Mouse (Mus musculus) layer of hippocampus, postnatal 10 days (tissue): ENCODE data around the gene Slc25a38. TPM values are rescaled to one million over a fixed set of nuclear protein-coding genes. Genes with fewer than 3 reads are reported as not detected.

Source experiments
- DNase-seq, 2 experiments: peaks; one replicate each; pipeline ENCODE4 v3.0.0; 2021; ENCODE audit warnings: low spot score in 2 of 2
- total RNA-seq, 2 experiments: library from RNA; stranded (reverse); gene quantifications; 2 replicates each; pipeline ENCODE4 v1.2.3; 2021

Slc25a38 gene
- total RNA-seq, 2 experiments from 2014 or later, result 23.6 to 26.7 TPM

- DNase-seq, result no peak
Measured at GRCm38 (mm10) chr9:120135454-120135853, 25.3 kb downstream of the Slc25a38 start.

GRCm38 (mm10) chr9:120140652-120141051 is 30.5 kb downstream of the Slc25a38 start:
- peak; percentile 86 to 92 for DNase-seq

- peak in 1 of 2 experiments; percentile 14 for DNase-seq
Measured at GRCm38 (mm10) chr9:120144474-120144873, 34.3 kb downstream of the Slc25a38 start.

- no peak for DNase-seq
Measured at GRCm38 (mm10) chr9:120149222-120149828, 39.2 kb downstream of the Slc25a38 start, which contains the start of gene Mobp. TSS of gene Mobp (plus strand) at chr9:120149707.

- no peak for DNase-seq
Measured at GRCm38 (mm10) chr9:120151152-120151551, 41.0 kb downstream of the Slc25a38 start.

- no peak for DNase-seq
Measured at GRCm38 (mm10) chr9:120151906-120152399, 41.8 kb downstream of the Slc25a38 start.

GRCm38 (mm10) chr9:120158047-120158446 is 47.9 kb downstream of the Slc25a38 start:
- DNase-seq, result no peak

- no peak for DNase-seq
Measured at GRCm38 (mm10) chr9:120163862-120164261, 53.7 kb downstream of the Slc25a38 start.

- DNase-seq, result no peak
Measured at GRCm38 (mm10) chr9:120167826-120168225, 57.7 kb downstream of the Slc25a38 start.

- DNase-seq, result peak; percentile 79 to 84
Measured at GRCm38 (mm10) chr9:120171295-120171694, 61.1 kb downstream of the Slc25a38 start.

Other genes with a start within 250 kb of the Slc25a38 start
- gene Wdr48, start 215.5 kb upstream of the Slc25a38 start, total RNA-seq, result 10 to 100 TPM; 61.7 to 66.8 TPM
- 10 to 100 TPM; 28.9 to 31.2 TPM for gene Gorasp1, start 172.8 kb upstream of the Slc25a38 start, total RNA-seq
- gene Ttc21a, start 172.8 kb upstream of the Slc25a38 start, total RNA-seq, result 1 to 10 TPM; 1.3 to 2.9 TPM
- gene Csrnp1, start 125.7 kb upstream of the Slc25a38 start, total RNA-seq, result 10 to 100 TPM in 1 of 2 experiments, 1 to 10 TPM in 1; 9.9 to 10.4 TPM
- gene Xirp1, start 86.8 kb upstream of the Slc25a38 start, total RNA-seq, result under 1 TPM; 0.07 to 0.09 TPM
- 10 to 100 TPM; 28.3 to 31.6 TPM for gene Cx3cr1, start 40.5 kb upstream of the Slc25a38 start, total RNA-seq
- gene Ccr8, start 18.3 kb upstream of the Slc25a38 start, total RNA-seq, result not detected
- 100 to 1,000 TPM; 728 to 842 TPM for gene Rpsa, start 17.3 kb downstream of the Slc25a38 start, total RNA-seq
- 10 to 100 TPM; 16.2 to 17.0 TPM for gene Mobp, start 39.3 kb downstream of the Slc25a38 start, total RNA-seq
- gene Myrip, start 191.1 kb downstream of the Slc25a38 start, total RNA-seq, result 10 to 100 TPM; 42.8 to 45.5 TPM